Mouse (Mus musculus) CD4-positive, CD25-positive, alpha-beta regulatory T cell, adult 4 months (primary cell): ENCODE results near the gene Prps1l1. TPM values are rescaled to one million over a fixed set of nuclear protein-coding genes. Genes with fewer than 3 reads are reported as not detected.

Source experiments
- ATAC-seq: one replicate; pipeline ENCODE4 v1.8.0; 2017
- polyA plus RNA-seq, 2 experiments: library from polyadenylated mRNA; unstranded; fragments of 100-300 nt; shearing (Covaris generic); gene quantifications; one replicate each; pipeline ENCODE4 v1.2.1; 2017

The Prps1l1 gene
- polyA plus RNA-seq: 1 to 10 TPM; 3.5 to 4.8 TPM

DNA sequence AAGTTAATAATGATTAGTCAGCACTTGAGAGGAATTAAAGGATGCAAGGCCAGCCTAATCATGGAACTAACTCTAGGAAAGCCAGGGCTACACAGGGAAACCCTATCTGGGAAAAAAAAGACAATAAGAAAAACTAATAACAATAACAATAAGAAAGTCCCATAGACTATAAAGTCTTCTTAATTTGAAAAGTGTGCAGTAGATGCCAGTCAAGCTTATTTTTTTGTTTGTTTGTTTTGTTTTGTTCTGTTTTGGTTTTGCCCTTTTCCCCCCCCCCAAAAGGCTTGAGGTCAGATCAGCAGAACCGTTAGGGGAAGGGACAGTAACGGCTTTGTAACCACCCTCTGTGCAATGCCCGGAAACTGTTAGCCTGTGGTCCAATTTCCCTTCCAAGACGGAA is at the start of gene Prps1l1:
Prps1l1 (plus strand) TSS at position 301 of the 400 bp plus-strand sequence.
- ATAC-seq: no peak

DNA sequence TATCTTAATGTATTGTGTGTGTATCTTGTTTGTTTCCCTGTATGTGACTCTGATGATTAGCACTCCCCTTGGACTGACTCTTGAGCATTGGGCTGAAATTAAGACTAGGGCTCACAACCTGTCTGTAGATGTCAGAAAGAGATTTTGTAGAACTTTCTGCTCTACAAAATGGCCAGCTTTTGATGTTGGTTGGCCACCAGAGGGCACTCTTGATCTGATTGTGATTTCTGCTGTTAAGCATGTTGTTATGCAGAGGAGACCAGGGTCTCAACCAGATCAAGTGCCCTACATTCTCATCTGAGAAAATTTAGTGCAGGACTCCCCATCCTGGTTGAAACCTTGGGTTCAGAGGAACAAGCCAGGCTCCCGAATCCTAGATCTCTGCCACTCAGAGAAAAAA is 46.6 kb upstream of the Prps1l1 start:
- ATAC-seq: no peak

DNA sequence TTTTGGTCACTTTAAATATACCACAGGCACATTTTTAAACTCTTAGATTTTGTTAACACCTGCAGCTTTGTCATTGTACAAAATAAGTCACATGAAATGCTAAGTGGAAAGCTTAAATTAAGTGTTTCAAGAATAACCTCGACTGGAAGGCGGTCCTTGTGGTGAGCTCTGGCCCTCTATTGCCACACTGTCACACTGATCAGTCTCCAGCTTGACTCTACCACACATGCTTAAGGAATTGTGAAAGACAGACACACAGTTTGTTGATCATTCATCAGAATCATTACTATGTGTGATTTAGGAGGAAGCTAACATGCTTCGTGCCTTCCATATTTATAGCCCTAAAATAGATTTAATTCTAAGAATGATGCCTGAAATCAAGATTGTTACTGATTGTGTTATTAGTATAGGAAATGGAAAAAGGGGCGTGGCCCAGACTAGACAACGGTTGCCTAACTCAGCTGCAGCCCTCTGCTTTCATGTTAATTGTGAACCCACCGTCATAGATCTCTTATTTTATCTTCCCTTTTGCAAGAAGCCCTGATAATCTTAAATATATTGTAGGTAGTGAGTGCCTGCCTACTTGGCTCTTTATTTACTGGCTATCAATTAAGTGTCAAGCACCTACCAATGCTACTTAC is 35.4 kb upstream of the Prps1l1 start:
- peak; percentile 88 for ATAC-seq

DNA sequence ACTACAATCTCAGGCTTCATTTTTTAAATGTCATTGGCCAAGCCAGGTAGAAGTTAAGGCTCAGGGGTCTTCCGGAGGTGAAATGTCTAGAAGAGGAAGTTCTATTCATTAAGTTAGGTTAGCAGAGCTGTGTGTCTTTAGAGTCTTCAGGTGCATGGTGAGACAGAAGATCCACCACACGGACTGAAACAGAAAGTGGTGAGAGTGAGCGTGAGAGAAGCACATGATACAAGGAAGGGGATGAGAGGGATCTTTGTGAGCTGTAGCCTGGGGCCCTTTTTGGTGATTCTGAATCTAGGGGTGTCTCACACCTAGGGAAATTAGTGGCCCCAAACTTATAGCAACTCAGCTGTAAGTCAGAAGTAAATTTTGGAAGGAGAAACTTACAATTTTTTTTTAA is 8.6 kb upstream of the Prps1l1 start:
- ATAC-seq: peak; percentile 58

DNA sequence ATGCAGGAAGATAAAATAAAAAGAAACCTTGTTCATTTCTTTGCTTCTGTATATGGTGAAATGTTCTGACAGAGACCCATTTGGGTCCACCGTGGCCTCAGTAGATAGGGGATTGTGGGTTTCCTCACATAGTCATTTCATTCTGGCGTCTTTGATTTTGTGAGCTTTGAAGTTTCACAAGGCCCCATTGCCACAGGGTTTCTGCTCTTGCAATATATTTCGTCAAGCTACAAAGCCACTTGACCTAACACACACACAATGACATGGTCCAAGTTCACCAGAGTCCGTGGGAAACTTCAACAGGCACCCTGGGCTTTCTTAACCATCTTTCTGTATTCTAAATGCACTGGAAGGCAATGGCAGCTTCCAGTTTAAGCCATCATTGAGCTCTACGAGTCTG is 1.3 kb downstream of the Prps1l1 start:
- no peak for ATAC-seq

DNA sequence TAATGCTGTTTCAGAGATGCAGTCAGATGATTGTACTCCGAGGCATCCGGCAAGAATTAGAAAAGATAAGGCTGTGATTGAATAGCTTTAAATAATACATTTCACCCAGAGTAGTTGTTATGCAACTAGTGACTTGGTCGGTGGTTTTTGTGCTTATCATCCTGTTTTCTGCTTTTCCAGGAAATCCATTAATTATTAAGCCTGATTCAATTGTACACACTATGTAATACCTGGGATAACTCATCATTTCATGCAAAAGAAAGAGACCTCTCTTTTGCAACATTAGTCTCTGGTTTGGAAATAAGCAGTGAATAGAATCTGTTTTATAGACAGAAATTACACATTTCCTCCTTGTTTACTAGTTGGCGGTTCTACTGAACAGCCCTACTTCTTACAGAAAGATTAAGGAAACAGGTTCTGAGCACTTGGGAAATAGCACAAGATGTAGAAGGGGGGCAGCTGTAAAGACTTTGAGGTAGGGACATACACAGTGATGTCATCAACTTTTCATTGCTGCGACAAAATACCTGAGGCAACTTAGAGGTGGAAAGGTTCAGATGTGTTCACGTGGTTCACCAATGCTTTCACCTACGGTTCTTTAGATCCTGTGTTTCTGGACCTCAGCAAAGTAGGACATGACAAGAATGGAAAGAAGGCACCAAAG is 5.1 kb downstream of the Prps1l1 start:
- no peak for ATAC-seq

DNA sequence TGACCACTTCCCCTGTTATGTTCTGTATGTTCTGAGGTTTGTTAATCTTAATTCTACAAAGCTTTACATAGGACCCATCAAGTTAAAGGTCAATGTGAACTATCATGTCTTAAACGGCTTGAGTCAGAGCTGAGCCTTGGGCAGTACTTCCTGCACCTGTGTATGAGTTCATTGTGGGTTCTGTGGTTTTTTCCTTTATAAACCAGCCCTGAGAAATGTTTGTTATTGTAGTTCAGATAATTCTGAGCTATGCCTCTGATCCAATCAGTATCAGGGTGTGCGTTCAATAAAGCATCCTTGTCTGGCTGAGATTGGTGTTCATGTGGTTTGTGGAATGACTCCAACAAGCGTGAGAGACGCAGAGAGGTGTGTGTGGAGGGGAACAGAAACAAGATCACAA is 5.8 kb downstream of the Prps1l1 start:
- peak; percentile 88 for ATAC-seq

DNA sequence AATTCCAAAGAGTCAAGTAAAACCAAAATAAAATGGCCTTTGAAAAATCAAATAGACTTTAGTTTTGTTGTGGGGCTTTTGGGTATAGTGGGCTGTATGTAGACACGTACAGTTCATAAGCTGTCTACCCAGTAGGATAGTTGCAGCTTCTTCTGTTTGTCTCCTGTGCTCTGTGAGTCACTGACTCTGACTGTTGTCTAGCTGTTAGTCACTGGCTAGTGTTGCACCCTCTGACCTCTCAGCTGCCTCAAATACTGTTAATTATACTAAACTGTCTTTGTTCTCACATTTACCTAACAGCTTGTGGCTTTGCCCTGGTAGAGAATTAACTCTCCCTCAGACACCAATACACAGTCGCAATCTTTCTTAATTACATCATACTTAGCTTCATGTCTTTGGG is 7.3 kb downstream of the Prps1l1 start:
- no peak for ATAC-seq

DNA sequence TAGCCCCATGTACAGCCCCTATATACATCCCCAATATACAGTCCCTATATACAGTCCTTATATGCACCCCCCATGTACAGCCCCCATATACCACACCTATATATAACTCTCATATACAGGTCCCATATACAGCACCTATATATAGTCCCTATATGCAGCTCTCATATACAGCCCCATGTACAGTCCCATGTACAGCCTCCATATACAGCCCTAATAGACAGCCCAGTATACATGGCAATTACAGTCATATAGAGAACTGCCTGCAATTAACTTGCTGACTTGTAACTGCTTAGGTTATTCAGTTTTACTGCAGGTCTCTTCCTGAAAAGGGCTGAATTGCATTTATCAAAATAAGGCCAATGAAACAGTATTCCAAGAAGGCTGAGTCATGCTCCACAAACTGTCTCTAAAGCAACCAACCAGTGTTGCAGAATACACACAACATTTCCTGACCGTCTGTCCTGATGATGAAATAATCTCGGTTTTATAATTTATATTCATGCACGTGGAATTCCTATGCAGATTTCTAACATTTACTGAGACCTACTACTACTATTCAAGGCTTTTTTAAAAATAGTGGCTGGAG is 13.1 kb downstream of the Prps1l1 start:
- ATAC-seq: no peak

DNA sequence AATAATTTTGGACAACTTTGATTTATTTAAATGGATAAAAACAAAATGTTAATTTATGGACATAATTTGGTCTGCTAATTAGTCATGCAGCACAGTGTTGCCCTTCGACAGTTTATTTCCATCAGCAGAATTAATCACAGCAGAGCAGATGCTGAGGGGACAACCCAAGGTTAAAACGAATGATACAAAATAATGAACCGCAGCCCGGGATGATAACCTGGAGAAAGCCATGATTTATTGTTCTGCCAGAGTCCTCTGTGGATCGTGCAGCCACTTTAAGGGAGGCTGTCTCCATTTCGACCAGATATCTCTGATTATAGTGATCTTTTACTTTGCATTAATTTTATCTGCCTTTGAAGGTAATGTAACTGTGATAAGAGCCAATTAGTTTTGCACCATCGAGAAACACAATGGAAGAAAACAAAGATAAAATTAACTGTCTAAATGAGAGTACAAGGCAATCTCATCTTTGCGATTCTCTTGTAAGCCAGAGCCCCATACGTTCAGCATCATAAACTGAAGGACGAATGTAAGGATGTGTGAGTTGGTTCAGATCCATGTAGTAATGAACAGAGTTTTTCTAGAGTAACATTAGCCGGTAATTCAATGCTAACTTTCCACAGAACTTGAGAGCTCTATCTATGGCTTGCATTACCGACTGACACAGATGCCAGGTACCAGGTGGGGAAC is 14.4 kb downstream of the Prps1l1 start:
- no peak for ATAC-seq

DNA sequence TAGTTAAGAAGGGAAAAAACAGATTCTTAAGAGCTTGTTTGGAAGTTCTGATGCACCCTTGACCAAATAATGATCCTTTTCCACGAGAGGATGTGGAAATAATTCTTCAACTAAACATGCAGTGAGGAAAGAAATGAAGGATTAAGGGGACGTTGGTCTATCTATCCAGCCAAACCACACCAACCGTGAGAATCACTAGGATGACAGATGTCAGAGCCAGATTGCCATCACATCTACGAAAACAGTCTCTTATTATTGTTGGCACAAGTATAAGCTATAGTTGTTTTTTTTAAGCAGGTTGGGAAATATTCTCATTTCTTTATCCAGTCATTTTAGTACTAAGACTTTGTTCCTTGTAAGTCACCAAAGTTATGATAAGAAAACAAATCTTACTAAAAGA is 15.8 kb downstream of the Prps1l1 start:
- ATAC-seq: no peak

DNA sequence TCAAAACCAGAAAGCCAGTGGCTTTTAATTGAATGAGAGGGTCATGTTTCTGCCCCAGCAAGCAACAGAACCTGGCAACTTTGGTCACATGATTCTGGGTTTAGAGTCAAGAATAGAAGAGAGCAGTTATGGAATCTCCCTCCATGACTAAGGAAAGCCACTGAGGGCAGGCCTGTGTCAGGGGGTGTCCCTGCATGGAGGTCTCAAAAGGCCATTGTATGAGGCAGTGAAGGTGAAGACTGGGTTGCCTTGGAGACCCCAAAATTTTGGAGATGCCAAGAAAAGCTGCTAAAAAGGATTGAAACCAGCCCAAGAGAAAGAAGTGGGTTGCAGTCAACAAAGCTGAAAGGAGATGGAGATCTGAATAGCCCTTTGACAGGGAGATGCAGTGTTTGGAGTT is 21.2 kb downstream of the Prps1l1 start:
- ATAC-seq: no peak

DNA sequence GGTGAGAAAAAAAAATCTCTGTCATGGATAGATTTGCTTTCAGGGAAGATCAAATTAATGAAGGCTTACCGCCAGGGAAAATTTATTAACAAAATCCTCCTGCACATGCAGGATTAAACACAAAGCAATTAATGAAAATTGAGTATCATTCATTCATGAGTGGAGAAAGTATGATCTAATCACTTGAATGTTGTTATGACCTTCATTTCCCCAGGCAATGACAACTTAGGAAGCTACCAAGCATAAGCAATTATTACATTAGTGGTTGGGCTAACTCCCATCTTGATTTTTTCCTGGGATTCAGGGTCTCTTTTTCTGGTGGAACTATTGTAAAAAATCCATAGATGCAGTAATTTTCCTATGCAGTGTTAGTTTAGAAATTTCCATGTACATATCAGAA is 23.3 kb downstream of the Prps1l1 start:
- no peak for ATAC-seq

DNA sequence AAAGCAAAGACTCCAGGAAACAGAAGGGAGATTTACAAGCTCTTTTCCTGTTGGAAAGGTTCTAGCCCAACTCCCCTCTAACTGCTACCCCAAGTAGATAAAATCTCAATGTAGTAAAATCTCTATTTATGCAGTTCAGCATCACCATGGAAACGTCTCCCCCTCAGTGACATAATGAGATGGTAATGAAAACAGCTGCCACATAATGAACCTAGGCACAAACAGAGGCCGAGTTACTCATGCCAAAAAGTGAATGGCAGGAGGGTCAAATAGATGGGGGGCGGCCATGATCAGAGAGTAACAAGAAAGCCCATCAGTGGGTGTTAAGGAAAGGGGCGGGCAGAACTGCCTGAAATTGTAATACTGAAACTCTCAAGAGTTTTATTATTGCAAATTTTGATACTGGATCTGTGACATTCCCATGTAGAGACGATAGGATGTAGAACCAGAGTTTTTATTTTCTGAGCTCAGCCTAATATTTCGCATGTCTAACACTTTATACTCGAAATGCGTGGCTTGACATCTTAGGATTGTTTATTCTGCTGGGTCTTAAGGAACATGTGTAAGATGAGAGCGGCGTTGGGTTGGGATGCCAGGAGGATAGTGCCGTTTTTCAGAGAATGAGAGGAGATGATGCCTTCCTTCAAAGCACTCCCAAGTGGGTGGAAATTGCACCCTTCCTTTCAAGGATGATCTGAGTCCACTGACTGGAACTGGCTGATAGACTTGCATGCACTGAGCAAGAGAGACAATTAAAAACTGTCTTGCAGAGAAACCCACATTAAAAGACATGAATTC is 24.0 kb downstream of the Prps1l1 start:
- no peak for ATAC-seq

DNA sequence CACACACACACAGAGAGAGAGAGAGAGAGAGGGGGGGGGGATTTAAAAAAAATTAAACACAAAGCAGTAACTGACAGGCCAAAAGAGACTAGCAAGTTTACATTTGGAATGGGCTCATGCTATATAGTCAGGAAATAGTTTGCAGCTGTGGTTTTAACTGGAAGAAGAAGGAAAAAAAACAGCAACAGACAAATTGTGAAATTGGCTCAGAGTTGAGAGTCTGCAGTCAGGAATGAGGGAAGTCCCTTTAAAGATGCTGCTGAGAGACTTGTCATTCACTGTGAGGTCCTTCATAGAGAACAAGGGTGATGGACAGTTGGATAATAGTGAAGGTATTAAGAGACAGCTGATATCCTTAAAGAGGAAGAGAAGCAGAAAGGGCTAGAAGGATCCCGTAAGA is 26.9 kb downstream of the Prps1l1 start:
- ATAC-seq: no peak

DNA sequence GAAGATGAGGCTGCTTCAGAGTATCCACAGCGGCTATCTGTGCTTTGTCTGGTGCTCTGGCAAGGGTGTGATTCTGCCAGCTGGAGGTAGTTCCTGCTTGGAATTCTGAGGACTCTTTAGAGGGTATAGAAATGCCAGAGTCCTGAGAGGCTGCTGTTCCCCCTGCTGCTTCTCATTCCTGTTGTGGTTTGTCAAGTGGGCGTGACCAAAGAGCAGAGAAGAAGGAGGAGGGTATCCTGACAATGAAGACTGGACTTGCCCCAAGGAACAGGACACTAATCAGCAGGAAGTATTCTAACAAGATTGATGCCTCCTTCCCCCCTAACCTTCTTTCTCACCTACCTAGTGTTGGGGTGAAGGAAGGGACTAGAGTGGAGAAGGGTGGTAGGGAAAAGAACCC is 29.4 kb downstream of the Prps1l1 start:
- no peak for ATAC-seq

DNA sequence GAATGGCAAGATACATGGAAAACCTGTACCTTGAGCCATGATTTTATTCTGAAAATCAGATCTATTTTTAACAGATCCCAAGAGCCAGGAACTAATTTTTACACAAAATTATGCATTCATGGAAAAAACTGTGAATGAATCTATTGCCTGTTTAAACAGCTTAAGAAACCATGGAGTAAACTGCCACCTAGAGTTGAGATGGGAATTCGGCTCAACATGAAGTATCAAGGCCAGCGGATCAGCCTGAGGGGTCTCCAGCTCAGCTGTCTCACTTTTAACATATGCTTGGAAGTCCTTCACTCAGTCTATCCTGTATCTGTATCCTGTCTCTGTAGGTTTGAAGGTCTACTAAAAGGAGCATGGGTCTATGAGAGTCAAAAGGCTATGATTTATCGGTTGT is 31.5 kb downstream of the Prps1l1 start:
- no peak for ATAC-seq

DNA sequence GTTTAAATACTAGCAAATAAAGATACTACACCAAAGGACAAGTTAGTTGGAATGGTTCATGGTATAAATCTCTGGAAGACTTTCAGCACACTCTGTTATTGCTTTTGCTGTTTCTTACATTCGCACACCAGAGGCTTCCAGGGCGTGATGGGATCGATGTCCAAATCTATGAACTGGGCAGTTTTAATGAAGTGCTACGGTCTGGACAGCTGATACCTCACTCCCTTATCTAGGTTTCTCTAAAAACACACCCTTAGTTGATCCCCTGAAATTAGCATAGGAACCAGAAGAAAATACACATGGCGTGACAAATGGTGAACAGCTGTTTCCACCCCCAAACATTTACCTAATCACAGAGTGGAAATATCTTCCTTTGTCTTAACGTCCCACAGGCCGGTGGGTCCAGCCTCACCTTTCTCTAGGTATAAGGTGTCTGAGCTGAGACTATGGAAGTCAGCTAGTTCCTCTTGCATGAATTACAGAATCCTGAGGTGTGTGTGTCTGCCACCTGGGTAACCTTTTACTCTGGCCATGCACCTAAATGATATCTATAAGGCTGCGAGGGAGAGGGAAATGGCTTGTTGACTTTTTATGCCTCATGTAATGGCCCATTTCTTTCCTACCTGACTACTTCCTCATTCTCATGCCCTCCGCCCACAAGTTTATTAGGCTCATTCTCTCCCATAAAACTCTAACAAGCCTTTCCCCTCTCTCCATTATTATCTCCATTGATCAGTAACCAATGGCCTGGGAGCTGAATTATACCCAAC is 32.1 kb downstream of the Prps1l1 start:
- no peak for ATAC-seq

DNA sequence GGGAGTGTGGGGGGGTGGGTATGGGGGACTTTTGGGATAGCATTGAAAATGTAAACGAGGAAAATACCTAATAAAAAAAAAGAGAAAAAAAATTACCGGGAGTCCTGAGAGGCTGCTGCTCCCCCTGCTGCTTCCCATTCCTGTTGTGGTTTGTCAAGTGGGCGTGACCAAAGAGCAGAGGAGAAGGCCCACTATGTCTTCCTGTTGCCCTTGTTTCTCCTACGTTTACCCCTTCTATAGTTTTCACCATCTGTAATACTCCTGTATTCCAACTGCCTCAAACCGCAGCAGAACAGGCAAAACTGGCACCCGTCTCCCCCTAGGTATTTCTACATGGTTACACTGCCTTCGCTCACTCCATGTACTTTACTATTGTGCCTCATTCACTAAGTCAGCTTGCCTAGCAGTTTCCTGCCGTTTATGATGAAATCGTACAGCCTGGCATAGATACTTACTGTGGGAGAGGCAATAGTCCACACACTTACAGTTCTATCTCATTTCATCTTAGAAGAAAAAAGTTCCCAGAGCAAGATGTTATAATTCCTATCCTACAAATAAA is 34.2 kb downstream of the Prps1l1 start:
- ATAC-seq: no peak

DNA sequence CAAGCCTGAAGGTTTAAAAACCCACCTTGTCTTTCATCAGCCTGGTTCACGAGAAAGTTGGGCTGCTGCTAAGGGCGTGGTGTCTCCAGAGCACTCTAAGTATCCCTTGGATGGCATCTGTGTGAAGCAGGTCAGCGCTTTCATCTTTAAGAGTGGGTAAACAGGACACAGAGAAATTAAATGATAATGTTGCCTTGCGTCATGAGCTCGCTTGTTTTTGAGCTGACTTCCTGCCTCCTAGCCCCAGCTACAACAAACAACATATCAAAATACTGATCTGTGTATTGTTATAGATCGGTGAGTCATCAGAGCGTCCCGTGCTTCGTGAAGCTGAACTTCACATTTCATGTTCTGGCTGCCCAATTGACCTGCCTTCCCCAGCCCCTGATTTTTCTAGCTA is 36.7 kb downstream of the Prps1l1 start:
- peak; percentile 96 for ATAC-seq

DNA sequence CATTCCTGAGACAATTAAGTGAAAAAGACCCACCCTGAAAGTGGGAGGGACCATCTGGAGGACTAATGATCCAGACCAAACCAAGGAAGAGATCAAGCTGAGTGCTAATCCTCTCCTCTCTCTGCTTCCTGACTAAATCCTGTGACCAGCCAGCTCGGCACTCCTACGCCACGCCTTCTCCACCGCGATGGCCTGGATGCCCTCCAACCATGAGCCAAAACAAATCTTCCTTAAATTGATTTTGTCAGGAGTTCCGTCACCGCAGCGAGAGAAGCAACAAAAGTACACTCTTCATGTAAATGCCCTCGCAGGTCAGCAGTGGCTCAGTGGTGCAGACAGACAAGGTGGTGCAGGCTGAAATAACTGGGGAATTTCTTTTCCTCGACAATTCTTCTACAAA is 37.5 kb downstream of the Prps1l1 start:
- ATAC-seq: no peak

DNA sequence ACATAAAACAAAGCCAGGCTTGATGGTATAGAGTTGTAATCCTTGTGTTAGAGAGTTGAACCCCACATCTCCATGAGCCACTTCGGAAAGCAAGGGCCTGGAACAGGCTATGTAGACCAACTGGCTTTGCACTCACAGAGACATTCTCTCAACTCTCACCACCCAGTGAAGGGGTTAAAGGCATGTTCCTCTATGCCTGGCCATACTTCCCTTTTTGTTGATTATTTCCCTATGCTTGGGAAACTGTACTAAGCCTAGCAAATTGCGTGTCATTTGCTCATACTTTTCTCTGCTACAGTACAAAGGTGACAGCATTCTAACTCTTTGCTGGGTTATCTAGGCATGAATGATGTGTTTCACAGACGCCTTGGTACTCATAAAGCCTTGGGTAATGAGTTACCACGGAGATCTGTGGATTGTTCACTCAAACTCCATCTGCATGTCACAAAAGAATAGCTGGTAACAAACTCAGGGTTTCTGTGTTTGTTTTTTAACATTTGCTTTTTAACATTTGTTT is 41.4 kb downstream of the Prps1l1 start:
- no peak for ATAC-seq
